Mouse (Mus musculus): ENCODE measurements around the gene Cd276.

GRCm38 (mm10) chr9:58489133-58489864 is 65.9 kb downstream of the Cd276 start:
- TF ChIP-seq POLR2A (IDR thresholded peaks at IDR 0.05; ENCODE audit: low read depth, low read length) (no peak), CTCF (conservative IDR thresholded peaks at IDR 0.05; ENCODE audit: insufficient read depth, insufficient read length, low read depth, low read length) (no peak)

All from kidney, adult 2 months (tissue).